Mouse (Mus musculus): ENCODE measurements around the gene Tmem191c.
"Not testable (repeated sequence)": the region's sequence is repeated elsewhere in the genome, so short reads cannot be mapped to it uniquely, and the experiment has no call there.

The Tmem191c gene

DNA sequence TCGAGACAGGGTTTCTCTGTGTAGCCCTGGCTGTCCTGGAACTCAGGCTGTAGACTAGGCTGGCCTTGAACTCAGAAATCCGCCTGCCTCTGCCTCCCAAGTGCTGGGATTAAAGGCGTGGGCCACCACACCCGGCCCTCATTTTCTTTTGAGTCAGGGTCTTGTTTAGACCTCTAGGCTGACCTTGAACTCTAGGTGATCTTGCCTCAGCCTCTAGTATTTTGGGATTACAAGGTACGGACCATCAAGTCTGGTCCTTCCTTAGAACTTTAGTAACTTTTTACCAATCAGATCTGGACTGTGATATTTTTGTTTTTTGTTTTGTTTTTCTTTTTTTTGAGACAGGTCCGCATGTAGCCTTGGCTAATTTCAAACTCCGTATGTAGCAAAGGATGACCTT, at the start of gene Tmem191c:
Gene Tmem191c (plus strand): TSS at position 357 of the 400 bp plus-strand sequence.
- no peak for DNase-seq

DNA sequence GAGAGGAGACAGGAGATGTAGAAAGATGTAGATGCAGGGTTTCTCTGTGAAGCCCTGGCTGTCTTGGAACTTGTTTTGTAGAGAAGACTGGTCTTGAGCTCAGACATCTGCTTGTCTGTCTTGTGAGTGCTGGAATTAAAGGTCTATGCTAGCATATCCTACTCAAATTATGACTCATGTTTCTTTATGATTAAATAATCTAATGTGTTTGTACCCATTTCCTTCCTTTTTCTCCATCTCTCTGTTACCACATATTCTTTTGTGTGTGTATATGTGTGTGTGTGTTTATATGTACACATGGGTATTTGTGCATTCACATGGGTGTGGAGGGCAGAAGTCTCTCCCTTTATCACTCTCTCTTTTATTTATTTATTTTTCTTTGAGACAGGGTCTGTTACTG, 49.4 kb upstream of the Tmem191c start:
- DNase-seq = no peak

GRCm38 (mm10) chr16:17231523-17231922, 44.4 kb upstream of the Tmem191c start:
- not testable (repeated sequence) for DNase-seq

GRCm38 (mm10) chr16:17232794-17233701, 42.8 kb upstream of the Tmem191c start, which contains the start of gene Hic2:
TSS of gene Hic2 (plus strand) at chr16:17233572.
- DNase-seq = peak; percentile 97

DNA sequence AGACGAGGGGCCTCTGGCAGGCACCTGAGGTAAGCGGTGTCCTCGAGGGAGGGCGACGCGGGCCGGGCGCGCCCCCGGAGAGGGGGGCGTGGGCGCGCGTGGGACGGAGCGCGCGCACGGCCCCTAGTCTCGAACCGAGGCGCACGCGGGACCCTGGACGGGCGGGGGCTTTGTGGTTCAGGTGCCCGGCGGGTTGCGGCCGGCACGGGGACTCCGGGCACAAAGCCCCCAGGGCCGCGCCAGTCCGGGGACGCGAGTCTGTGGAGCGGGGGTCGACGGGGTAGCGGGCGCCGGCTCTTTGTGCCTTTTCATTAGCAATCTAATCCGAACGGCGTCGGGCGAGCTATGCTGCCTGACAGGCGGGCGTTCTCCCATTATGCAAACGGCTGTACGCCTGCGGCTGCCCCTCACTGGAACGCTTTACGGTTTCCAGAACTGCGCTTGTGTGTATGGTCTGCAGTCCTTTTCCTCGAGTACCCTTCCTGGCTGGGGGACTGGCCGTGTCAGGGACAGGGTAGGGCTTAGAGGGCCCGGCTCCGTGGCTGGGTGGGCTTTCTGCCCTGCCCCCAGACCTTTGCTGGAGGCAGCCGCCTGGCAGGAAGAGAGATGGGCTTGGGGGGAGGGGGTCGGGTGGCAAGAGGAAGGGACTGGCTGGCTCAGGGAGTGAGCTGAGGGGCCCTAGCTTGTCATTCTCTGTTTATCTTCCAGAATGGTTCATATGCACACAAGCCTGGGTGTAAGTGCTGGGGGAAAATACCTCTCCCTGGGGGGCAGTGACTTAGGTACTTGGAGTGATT, 42.0 kb upstream of the Tmem191c start:
- peak; percentile 52 for DNase-seq

DNA sequence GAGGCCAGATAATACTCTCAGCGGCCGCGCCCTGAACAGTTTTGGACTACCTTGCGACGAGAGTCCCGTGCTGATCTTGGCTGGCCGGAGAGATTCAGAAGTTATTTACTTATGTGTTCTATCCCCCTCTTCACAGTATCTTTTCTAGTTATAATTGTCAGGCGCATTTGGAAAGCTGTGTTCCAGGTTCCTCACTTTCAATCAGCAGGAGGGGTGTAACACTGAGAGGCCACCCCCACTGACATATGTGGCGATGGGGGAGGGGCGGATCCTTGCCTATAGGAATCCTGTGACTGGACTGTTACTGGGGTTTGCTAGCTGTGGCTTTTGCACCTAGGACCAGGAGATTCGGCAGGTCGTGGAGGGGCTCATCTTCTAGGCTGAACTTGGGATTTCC, 41.4 kb upstream of the Tmem191c start:
- DNase-seq = peak; percentile 32

DNA sequence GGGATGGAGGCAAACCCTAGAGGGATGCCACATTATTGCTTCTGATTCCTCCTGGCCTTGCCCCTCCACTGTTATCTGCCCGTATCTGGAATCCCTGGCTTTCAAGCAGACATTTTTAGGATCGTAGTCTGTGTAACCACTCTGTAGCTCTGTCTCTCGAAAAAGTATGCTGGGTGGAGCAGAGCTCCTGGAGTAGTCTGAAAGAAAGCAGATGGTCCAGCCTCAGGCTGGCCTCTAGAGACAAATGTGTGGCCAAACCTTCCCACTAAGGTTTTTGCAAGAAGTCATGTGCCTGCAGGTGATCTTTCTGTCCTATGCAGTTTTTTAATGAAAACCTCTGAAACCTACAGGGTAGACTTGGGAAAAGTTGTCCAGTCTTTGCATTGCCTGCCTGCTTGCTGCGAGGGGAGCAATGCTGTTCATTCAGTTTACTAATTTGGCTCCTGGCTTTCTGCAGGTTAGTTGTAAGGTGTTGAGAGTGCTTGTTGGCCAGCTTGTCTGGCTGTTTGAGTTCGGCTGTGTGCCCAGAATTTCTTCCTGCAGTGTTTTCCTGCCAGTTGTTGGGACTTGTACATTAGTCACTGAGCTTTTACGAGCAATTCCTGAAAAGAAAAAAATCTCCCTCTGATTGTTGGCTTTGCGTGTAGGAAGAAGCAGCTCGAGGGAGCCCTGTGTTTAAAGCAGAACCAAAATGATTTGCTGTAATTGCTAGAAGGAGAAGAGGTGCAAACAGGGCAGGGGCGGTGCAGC, 40.8 kb upstream of the Tmem191c start:
- DNase-seq = peak; percentile 53

- DNase-seq = no peak
Observed at GRCm38 (mm10) chr16:17237634-17238033, 38.2 kb upstream of the Tmem191c start.

DNA sequence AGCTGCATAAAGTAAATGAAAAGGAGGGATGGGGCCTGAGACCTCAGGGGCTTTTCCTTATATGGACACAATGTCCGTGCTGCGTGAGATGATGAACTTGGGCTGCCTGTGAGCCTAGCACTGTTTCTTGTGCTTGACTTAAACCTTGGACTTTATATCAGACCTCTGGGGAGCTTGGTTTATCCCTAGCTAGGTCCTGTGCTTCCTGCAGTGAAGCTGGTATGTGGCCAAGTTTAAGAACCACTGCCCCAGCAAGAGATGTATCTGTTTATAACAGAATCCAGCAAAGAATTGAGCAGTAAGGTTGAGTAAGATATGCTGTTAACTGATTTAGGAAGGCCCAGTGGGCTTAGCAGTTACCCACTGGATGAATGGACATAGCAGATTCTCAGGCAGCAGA, 36.5 kb upstream of the Tmem191c start:
- DNase-seq = no peak

DNA sequence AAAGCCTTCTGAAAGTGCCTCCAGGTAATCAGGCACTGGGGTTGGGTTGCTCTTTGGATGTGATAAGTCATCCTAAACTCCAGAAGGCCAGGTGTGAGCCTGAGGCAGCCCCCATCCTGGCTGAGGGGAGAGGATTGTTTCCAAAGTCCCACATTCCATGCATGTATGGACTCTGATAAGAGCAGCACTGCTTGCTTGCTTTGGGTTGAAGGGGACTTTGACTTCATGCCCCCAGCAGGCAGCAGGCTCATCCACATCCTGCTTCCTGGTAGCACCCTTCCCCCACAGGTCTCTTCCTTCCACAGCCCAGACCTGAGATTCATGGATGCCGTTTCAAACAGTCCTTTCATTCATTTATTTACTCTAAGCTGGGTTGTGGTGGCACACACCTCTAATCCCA, 32.1 kb upstream of the Tmem191c start:
- no peak for DNase-seq

DNA sequence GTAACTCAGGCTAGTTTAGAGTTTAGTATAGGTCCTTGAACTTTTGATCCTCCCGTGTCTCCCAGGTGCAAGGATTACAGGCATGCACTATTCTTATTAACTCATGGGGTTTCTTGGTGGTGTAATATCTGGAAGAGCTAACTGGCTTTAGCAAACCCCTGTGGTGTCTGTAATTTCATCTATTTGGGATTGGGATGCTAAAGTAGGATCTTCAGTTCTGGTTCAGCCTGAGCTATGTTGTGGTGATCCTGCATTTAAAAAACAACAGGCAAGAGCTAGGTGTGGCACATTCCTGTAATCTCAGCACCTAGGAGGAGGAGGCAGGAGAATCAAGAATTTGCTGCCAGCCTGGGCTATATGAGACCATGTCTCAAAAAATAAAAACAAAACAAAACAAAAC, 30.9 kb upstream of the Tmem191c start:
- DNase-seq = no peak

DNA sequence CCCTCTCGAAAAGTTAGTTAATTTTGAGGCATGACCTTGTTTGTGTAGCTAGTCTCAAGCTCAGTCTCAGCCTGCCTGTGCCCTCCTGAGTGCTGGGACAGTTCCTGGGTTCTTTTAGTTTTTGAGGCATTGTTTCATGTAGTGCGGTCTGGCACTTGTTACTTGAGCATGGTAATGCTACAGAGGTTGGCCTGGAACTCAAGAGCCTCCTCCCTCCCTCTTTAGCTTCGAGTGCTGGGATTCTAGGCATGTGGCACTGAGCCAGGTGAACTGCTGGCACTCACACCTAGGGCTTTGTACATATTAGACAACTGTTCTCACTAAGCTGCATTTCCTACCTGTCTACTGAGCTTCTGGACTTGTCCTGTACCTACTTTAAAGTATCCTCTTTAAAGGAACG, 28.1 kb upstream of the Tmem191c start:
- DNase-seq = peak; percentile 70

DNA sequence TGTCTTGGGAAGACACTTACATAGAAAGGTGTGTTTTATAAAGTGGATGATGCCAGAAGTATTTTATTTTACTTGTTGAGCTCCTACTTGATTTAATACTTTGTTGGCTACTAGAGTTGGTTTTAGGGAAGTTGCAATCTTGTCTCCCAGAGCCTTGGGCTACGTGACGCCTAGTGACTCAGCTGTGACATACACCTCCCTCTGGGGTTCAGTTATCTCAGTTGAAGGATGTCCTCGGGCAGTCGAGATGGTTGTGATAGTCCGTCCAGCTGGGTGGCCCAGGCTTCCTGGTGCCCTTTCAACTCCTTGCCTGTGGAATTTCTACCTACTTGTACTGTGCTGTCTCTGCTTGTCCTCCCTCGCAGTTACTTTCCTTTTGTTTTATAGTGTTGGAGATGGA, 26.7 kb upstream of the Tmem191c start:
- DNase-seq = no peak

DNA sequence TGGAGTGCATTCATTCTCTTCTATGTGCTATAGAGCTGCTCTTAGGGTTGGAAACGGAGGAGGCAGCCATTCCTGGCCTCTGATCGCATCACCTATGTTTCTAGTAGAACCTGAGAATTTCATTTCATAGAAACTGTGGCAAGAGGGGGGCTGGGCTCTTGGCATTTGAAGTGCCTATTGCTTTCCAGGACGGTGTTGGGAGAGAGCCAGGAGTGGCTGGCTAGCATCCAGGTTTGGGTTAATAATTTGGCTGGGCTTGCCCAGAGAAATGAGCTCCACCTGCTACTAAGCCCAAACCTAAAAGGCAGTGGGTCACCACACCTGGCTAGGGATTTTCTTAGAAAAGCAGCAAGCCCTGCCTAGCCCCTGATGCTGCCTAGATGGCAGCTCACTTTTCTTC, 24.3 kb upstream of the Tmem191c start:
- DNase-seq = peak; percentile 75

GRCm38 (mm10) chr16:17252086-17252726, 23.7 kb upstream of the Tmem191c start:
- DNase-seq = no peak

DNA sequence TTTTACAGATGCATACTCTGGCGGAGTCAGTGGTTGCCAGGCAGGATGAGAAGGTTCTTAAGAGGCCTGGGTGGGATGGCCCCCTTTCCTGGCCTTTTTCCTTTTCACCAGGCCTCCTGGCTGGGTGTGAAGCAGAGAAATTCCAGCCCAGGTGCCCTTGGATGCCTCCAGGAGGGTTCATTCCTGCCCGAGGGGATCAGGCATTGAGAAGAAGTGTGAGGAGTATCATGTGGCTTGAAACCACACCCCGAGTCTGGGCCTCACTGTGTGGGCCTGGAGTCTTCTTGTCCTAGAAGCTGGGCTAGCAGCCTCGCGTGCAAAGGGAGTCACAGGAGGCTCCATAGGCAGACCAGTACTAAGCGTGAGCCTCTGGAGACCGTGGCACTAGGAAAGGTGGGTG, 23.0 kb upstream of the Tmem191c start:
- no peak for DNase-seq

GRCm38 (mm10) chr16:17254005-17254597, 21.8 kb upstream of the Tmem191c start:
- peak; percentile 11 for DNase-seq

DNA sequence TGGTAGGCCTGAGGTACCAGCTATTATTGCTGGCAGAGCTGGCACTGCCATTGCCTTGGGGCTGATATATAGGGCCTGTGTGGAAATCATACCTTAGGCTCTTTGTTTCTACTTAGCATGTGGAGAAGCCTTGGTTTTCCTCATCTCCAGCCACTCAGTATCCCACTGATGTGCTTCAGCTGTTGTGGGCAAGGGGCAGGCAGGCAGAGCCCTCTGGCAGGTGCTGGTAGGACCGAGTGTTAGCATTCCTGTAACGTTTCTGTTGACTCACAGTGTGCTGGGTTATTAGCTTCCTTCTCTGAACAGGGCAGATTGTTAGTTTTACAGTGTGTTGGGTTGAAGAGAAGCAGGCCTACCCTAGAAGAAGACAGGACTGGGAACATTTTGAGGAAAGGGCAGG, 20.6 kb upstream of the Tmem191c start:
- no peak for DNase-seq

- DNase-seq = no peak
Observed at GRCm38 (mm10) chr16:17257359-17257821, 18.5 kb upstream of the Tmem191c start.

- no peak for DNase-seq
Observed at GRCm38 (mm10) chr16:17258917-17259316, 17.0 kb upstream of the Tmem191c start.

DNA sequence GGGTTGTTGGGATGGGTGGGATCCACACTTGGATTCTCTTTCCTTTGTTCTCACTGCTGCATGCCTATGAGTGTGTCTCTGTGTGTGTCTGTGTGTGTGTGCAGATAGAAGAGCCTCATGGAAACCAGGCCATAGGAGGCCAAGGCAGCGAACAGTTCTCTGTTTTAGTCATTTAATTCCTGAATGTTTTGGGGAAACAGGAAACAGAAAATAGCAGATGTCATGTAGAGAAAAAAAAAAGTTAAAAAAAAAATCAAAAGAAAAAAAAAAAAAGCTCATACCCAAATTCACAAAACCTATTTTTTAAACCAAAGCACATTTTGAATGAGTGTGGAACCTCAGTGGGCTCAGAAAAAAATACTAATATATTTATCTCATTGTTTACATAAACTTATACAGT, 14.5 kb upstream of the Tmem191c start:
- DNase-seq = no peak

GRCm38 (mm10) chr16:17266113-17266512, 9.8 kb upstream of the Tmem191c start:
- DNase-seq = no peak

Data from lung, postnatal 10 days (tissue).